Mouse (Mus musculus) cerebellum, adult 9-10 months (tissue): ENCODE data around the gene Cd274.

ENCODE experiments used
- DNase-seq: peaks from one replicate; pipeline ENCODE4 v3.0.0; 2022

The Cd274 gene

DNA sequence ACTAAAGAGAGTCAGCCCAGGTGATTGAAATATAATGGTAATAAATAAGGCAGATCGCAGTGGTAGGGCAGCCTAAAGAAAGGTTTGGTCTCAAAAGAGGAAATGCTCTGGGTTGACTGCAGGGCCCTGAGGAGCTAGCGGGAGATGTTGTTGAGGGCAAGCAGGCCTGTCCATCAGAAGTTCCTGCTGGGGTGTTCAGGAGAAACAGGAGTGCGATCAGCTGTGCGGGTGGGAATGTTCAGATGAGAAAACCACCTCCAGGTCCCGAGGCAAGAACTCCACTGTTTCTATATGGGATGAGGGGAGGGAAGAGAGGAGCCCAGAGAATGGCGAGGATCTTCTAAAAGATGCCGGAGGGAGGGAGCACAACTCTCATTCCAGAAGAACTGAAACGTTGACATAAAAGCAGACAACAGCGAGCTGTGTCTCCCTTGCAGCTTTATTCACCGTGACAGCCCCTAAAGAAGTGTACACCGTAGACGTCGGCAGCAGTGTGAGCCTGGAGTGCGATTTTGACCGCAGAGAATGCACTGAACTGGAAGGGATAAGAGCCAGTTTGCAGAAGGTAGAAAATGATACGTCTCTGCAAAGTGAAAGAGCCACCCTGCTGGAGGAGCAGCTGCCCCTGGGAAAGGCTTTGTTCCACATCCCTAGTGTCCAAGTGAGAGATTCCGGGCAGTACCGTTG lies 69.7 kb downstream of the Cd274 start:
- no peak for DNase-seq
